Mouse (Mus musculus): ENCODE measurements around the gene Mlf1. TPM values are rescaled to one million over a fixed set of nuclear protein-coding genes. Genes with fewer than 3 reads are reported as not detected.

Mlf1 gene
- polyA plus RNA-seq (2015; fragmentation: Illumina TruSeq; extraction: RNeasy Lipid Tissue Mini Kit (QIAGEN cat#74804); ENCODE audit: insufficient read depth, low replicate concordance): 1.3 TPM

DNA sequence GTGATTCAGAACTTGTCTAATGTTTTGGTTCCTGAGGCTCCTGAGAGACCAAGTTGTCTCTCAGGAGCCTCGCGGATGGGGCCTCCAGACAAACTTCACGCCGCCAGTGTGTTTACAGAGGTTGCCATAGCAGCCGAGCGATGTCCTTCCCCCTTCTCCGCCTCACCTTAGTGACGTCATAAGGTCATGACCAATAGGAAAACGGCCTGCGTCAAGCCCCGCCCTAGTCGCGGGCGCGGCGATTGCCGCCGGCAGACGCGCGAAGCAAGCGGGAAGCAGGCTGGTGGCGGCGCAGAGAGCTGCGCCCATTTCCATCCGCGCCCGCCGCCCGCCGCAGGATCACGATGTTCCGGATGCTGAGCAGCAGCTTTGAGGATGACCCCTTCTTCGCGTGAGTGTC, at the start of gene Mlf1:
Gene Mlf1 (plus strand): TSS at position 226 of the 400 bp plus-strand sequence.

DNA sequence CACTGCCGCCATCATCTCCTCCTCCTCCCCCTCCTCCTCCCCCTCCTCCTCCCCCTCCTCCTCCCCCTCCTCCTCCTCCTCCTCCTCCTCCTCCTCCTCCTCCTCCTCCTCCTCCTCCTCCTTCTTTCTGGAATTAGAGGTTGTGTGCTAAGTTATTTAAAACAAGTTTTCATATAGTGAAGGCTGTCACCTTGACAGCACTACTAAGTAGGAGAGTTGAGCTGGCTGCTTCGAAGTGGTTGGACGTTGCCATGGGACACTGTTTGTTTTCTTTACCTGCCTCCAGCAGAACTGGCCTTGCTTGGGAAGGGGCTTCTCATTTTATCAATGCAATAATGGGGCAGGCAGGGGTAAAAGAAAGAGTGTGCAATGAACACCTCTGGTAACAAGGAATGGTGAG, 1.2 kb downstream of the Mlf1 start, which contains the start of gene Gm17402:
Gene Gm17402 (minus strand): TSS at position 101 of the 400 bp plus-strand sequence.

DNA sequence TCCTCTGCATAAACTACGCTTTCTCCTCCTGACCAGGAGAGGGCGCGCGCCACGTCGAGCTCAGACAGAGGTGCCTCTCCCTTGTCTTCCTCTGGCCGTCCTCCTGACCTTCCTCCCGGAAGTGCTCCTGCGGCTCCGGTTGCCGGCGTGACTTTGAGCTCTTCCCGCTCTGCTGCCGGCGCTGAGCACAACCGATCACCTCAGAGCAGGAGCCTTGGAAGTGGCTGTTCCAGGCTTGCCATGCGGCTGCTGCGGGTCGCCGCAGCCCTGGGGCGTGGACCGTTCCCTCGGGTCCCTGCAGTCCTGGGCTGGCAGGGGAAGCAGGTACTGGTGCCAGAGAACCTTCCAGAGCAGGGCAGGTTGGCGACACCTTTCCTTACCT, 56.1 kb downstream of the Mlf1 start, which contains the start of gene Gfm1:
Gene Gfm1 (plus strand): TSS at position 98 of the 382 bp plus-strand sequence.

Other genes with a start within 250 kb of the Mlf1 start
- gene Gm17402, start 1.1 kb downstream of the Mlf1 start, polyA plus RNA-seq (2015; fragmentation: Illumina TruSeq; extraction: RNeasy Lipid Tissue Mini Kit (QIAGEN cat#74804); ENCODE audit: insufficient read depth, low replicate concordance): not detected
- gene Gfm1, start 56.0 kb downstream of the Mlf1 start, polyA plus RNA-seq (2015; fragmentation: Illumina TruSeq; extraction: RNeasy Lipid Tissue Mini Kit (QIAGEN cat#74804); ENCODE audit: insufficient read depth, low replicate concordance): 44.7 TPM
- 16.0 TPM for gene Lxn, start 89.8 kb downstream of the Mlf1 start, polyA plus RNA-seq (2015; fragmentation: Illumina TruSeq; extraction: RNeasy Lipid Tissue Mini Kit (QIAGEN cat#74804); ENCODE audit: insufficient read depth, low replicate concordance)
- 1.7 TPM for gene Rarres1, start 141.4 kb downstream of the Mlf1 start, polyA plus RNA-seq (2015; fragmentation: Illumina TruSeq; extraction: RNeasy Lipid Tissue Mini Kit (QIAGEN cat#74804); ENCODE audit: insufficient read depth, low replicate concordance)
- gene Mfsd1, start 208.6 kb downstream of the Mlf1 start, polyA plus RNA-seq (2015; fragmentation: Illumina TruSeq; extraction: RNeasy Lipid Tissue Mini Kit (QIAGEN cat#74804); ENCODE audit: insufficient read depth, low replicate concordance): 122 TPM